Mouse (Mus musculus): ENCODE results near the gene Rab31. TPM values are rescaled to one million over a fixed set of nuclear protein-coding genes. Genes with fewer than 3 reads are reported as not detected.

Rab31 gene
- polyA plus RNA-seq (2012; rRNA removed), result 34.7 and 42.3 TPM in 2 replicates

DNA sequence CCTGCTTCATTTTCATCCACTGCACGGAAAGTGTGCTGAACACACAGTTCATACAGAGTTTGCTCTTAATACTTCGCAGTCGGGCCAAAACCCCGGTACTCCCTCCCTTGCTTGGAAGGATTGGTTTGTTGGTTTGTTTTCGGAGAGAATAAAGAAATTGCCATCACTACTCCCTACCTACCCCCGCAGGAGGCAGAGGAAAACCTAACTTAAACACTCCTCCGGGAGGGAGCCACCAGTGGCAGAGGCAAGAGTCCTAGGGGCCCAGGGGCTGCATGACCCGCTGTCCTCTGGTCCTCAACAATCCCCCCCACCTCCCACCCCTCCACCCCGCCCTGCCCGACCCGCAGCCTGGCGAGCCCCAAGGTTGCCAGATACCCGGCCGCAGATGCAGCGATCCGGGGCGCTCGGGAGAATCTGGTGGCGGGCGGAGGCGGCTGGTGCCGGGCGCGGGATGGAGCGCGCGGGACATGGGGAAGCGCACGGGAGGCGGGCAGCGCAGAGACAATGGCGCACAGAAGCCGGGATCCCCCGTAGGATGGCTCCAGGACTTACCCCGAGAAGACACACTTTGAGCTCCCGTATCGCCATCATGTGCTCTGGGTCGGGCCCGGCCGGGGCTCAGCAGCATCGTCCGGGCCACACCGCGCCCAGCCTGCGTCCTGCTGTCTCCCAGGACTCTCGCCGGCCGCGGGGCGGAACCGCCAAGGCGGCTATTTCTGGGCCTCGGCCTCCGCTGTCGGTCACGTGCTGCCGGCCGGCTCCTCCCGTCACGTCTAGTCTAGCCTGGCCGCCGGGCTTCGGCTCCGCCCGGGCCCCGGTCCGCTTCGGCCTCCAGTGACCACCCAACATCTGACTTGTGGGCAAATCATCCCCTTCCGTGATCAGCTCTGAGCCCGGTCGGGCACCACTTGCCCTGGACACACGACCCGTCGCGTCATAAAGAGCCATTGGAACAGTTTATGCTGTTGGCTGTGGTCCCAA, at the start of gene Rab31:
Gene Rab31 (minus strand): TSS at position 802 of the 984 bp plus-strand sequence.

DNA sequence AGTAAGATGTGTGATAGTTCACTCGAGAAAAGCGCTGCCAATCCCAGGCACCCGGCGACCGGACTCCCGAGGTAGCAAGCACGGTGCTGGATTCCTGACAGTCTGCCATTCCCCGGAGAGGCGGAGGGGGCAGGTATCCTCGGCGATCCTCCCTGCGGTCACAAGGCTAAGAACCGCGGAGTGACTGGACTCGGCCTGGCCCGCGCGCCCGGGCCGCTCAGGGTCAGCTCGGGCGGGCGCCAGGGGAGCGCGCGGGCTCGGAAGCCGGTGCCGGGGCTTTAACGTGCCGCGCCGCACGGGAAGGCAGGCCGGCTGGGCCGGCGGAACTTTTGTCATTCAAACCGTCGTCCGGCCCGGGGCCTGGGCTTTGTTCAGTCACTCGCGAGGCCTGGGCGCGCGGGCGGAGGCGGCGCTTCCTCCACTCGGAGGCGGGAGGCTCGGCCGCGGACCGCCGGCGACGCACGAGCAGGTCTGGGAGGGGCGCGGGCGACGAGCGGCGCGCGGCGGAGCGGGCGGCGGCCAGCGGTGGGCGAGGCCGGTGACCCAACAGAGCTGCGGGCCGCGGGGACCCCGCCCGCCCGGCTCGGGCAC, 10.1 kb upstream of the Rab31 start, which contains the start of gene Ppp4r1:
Gene Ppp4r1 (plus strand): TSS at position 23 of the 591 bp plus-strand sequence.

DNA sequence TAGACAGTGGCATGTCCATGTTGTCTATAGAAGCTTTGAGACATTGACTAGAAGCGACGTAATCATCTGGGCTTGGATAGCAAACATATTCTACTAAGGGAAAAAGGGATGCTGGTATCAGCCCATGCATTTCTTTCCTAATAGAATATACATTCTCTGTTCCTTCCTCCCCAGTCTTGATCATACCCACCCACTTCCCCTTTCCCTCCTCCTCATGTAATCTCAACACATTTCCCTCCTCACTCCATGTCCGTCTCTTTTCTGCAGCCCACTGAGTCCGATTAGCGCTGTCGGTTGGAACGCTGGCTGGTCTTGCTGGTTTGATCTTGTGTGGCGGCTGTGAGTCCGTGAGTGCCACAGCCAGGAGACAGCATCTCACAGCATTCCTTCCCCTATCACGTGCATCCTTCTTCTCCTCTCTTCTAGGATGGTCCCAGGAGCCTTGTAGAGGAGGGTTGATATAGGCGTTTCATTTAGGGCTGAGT, 130.8 kb downstream of the Rab31 start, which contains the start of gene Txndc2:
Gene Txndc2 (minus strand): TSS at position 435 of the 485 bp plus-strand sequence.

DNA sequence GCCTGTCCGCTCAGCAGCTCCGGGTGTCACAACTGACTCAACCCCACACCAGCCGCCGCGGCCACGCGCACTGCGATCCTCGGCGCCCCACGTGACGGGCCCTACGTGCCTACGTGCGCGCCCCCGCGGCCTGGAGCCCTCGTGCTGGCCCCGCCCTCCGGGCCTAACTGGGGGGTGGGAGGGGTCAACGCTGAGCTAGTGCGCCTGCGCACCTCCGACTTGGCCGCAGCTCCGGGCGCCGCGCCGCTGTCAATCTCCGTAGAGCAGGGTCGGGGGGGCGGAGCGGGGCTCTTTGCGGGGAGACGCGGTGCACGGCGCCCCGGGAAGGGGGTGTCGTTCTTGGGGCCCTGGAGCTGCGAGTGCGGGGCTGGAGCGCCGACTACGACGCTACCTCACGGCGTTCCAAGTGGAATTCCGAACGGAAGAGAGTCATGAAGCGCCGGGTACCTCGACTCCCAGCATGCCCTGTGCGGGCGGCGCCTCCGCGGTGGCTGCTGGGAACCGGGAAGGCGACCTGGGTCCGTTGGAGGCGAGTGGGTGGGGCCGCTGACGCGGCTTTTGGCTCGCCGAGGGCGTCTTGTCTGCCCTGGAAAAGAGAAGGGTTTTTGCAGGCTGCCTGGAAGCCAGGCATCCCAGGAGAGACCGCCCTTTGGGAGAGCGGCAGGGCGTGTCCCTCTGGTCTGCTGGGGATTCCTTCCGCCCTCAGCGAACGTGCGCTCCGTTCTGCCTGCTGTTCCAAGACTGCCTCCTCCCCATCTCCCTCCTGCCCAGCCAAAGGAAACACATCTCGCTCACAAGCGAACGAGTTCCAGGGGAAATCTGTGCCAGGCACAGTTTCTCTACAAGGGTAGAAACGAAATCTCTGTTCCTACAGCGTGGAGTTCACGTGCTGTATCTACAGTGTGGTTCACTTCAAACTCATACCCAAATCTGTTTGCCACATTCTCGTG, 158.8 kb downstream of the Rab31 start, which contains the start of gene Vapa:
Gene Vapa (minus strand): TSS at position 93 of the 950 bp plus-strand sequence.

Other genes starting within 250 kb of the Rab31 start
- gene Tmem232, start 232.0 kb downstream of the Rab31 start, polyA plus RNA-seq (2012; rRNA removed), result 0.07 TPM in 2 replicates
- gene Vapa, start 159.2 kb downstream of the Rab31 start, polyA plus RNA-seq (2012; rRNA removed), result 62.7 and 66.4 TPM in 2 replicates
- 0.06 and 0.15 TPM in 2 replicates for gene Txndc2, start 130.6 kb downstream of the Rab31 start, polyA plus RNA-seq (2012; rRNA removed)
- 83.8 and 109 TPM in 2 replicates for gene Ppp4r1, start 9.8 kb upstream of the Rab31 start, polyA plus RNA-seq (2012; rRNA removed)
- gene Ralbp1, start 113.0 kb upstream of the Rab31 start, polyA plus RNA-seq (2012; rRNA removed), result 31.1 and 65.7 TPM in 2 replicates
- gene Twsg1, start 178.5 kb upstream of the Rab31 start, polyA plus RNA-seq (2012; rRNA removed), result 38.3 and 65.9 TPM in 2 replicates

Measured in central nervous system, embryonic 11.5 days (tissue).